Mouse (Mus musculus) ovary, adult 18-20 months (tissue): ENCODE results near the gene Fastk.

ENCODE experiments used
- DNase-seq: peaks from one replicate; pipeline ENCODE4 v3.0.0; 2022; ENCODE audit warnings: low spot score, mixed read lengths

Fastk gene

DNA sequence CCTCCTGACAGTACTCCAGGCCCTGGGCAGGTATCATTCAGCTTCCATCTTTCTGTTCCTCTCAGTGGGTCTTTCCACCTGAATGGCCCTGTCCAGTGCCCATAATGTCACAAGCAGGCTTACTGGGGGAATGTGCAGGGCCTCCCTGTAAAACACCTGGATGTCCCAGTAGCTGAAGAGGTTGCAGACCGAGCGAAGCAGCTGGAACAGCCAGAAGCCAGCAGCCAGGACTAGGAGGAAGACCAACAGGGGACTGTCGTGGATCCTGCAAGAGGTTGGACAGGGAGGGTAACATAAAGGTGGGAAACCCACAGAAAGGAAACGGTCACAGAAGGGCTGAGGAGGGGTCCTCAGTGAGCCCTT is 55.4 kb downstream of the Fastk start:
- DNase-seq = no peak

DNA sequence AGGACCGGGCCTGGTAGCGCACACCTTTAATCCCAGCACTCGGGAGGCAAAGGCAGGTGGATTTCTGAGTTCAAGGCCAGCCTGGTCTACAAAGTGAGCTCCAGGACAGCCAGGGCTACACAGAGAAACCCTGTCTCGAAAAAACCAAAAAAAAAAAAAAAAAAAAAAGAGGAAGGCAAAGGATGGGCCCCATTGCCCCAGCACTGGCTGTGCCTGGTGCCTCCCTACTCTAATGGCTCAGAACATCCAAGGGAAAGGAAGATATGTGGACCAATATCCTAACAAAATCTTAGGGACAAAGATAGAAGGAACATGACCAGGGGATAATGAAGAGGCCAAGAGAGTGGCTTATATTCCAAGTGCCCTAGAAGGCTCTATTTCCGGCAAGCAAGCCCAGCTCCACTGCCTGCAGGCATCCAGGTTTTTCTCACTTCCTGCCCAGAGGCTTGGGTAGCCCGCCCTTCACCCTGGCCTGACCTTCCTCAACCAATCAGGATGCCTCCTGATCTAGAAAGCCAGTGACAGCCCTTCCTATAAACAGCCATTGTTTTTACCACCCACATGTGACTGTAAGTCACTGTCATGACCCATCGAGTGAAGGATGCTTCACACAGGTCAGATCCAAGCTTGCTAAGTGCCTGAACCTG is 56.0 kb downstream of the Fastk start:
- DNase-seq = no peak
